Mouse (Mus musculus): Measurements from ENCODE around the gene Clstn1. TPM values are rescaled to one million over a fixed set of nuclear protein-coding genes. Genes with fewer than 3 reads are reported as not detected.

Clstn1 gene
- polyA plus RNA-seq, 1 experiment from 2014 or later, result 21.3 TPM

DNA sequence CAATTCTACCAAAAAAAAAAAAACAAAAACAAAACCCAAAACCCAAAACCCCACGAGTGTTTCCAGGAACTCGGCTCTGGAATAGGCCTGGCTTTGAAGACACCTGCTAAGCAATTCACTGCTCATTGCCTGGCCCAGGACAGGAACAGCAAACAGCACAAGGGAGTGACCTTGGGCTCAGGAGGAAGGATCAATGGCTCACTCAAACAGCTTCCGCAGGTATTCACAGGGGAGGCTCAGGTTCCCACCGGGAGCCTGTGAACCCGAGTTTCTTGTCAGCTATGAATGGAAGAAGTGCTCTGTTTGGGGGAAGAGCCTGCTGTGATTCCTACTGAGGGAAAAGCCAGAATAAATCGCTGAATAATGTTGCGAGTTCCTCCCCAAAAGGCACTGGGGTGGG, 97.6 kb downstream of the Clstn1 start:
- Histone ChIP-seq H3K9me3 (replicated peaks) (no peaks in the 10 kb centered on the region), H3K36me3 (no peaks in the 10 kb centered on the region), H3K27ac (no peak overlapping the region), H3K4me2 (no peak overlapping the region), H3K9ac (no peak overlapping the region), H3K4me1 (replicated peaks) (0 out of 2 replicates have a peak, but pooled peaks cover 2% of the 10 kb centered on the region), H3K27me3 (0 out of 2 replicates have a peak, but pooled peaks cover 6% of the 10 kb centered on the region), H3K4me3 (no peak overlapping the region)
- WGBS, result 19% methylated on average over 7 of the region's 7 CpGs
- ATAC-seq (replicated peaks; ENCODE audit: insufficient number of reproducible peaks, insufficient read depth, low FRiP score, low read depth), result no peak

DNA sequence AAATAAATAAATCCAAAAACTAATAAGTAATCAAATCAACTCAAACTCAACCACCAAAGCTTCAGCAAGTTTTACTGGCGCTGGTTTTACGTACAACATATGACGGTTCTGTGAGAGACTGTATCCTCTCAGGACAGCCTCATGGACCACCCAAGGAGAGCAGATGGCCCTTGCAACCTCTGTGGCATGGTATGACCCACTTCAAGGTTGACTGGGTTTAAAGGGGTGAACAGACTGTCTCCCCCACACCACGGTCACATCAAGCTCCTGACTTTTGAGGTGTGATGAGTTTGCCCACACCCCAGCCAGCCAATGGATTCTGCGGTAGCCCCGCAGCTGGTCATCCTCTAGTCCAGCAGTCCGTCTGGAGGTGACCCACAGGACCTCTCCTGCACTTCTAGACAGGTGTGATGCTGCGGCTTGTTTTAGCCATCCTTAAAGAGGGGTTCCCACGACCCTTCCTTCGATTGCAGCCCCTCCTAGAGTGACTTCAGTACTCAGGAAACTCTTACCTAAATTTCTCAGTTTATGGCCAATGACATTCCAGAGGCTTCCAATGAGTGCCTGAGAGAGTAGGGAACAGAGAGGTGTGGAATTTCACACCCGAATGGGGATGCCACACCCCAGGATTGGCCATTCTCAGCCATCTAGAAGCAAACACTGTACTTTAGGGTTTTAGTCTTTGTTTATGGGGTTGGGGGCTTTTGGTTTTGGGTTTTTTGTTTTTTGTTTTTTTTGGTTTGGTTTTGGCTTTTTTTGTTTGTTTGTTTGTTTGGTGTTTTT, 98.8 kb downstream of the Clstn1 start:
- Histone ChIP-seq H3K9me3 (replicated peaks) (no peaks in the 10 kb centered on the region), H3K4me1 (replicated peaks) (peaks cover 1% of the 10 kb centered on the region; the same call in 1 of the 2 replicates), H3K4me2 (no peak overlapping the region), H3K27ac (no peak overlapping the region), H3K9ac (no peak overlapping the region), H3K4me3 (no peak overlapping the region), H3K36me3 (no peaks in the 10 kb centered on the region), H3K27me3 (0 out of 2 replicates have a peak, but pooled peaks cover 6% of the 10 kb centered on the region)
- WGBS, result 74% methylated on average over 11 of the region's 11 CpGs
- no peak for ATAC-seq (replicated peaks; ENCODE audit: insufficient number of reproducible peaks, insufficient read depth, low FRiP score, low read depth)

DNA sequence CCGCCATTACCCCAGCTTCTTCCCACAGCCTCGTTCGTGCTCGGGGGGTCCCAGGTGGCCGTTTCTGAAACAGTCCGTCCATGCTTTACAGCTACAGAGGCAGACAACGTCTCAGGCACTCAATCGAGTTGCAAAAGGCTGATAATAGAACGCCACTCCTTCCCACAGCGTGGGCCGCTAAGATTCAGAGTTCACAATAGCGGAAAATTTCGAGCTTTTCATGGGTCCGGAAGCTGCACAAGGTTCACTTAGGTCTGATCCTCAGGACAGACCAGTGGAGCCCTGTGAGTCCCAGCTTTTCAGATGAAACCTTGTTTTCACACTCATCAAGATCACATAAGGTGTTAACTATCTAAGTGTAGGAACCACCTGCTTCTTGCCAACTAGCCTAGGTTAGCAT, 102.6 kb downstream of the Clstn1 start:
- H3K36me3 ChIP-seq, result no peaks in the 10 kb centered on the region
- WGBS, result 82% methylated on average over 14 of the region's 14 CpGs
- no peak for ATAC-seq (replicated peaks; ENCODE audit: insufficient number of reproducible peaks, insufficient read depth, low FRiP score, low read depth)

DNA sequence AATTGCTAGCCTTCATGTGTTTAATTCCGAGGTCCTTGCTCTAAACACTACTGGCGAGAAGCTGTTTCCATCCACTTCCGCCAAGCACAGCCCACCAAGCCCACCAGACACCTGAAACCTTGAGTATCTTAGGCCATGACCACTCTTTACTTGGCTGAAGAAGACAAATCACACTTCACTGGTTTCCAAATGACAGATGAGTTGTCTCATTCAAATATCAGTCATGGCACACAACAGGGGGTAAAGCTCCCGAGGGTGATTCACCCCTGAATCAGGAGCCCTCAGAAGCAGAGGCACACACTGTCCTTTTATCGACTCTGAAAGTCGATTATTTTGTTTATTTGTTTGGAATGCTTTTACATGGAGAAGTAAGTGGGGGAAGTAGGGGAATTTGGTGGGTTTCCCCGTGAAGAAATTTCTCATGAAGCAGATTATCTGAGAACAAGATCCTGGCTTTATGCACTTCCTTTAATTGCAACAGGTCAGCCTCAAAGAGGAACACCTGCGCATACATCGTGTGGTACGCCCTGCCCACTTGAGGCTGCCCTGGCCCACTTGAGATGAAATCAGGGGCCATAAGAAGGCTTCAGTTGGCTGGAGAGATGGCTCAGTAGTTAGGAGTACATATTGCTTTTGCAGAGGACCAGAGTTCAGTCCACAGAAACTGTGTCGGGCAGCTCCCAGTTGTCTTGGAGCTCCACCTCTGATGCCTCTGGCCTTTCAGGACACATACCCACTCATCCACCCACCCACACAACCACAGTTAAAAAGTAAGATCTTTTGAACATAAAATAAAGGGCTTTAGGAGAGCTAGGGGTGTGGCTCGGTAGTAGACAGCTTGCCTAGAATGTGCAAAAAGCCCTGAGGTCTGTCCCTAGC, 103.8 kb downstream of the Clstn1 start:
- Histone ChIP-seq H3K4me2 (no peak overlapping the region), H3K27ac (peak overlapping the region; percentile 29; the same call in 1 of the 2 replicates)
- 78% methylated on average over 12 of the region's 12 CpGs for WGBS

More for the DNA sequence above, 102.6 kb downstream of the Clstn1 start:
- Histone ChIP-seq H3K27ac (no peak overlapping the region), H3K9me3 (replicated peaks) (no peaks in the 10 kb centered on the region), H3K9ac (no peak overlapping the region), H3K4me3 (no peak overlapping the region), H3K27me3 (0 out of 2 replicates have a peak, but pooled peaks cover 1% of the 10 kb centered on the region), H3K4me1 (replicated peaks) (peaks cover 17% of the 10 kb centered on the region), H3K4me2 (no peak overlapping the region)

DNA sequence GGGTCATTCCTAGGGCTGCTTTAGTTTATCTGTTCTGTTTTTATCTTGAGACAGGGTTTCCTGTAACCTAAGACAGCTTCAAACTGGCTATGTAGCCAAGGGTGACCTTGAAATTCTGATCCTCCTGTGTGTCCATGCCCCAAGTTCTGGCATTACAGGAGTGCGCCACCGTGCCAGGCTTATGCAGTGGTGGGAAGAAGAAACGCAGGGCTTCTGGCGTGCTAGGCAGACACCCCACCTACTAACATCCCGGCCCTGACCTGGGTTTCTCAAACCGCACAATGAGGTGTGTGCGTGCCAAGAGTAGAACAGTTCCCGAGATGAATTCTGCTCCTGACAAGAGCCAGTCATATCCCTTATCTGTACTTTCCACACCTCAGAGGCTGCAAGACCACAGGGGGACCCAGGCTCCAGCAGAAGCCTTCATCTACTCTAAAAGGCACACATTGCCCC, 104.6 kb downstream of the Clstn1 start:
- H3K9me3 ChIP-seq (replicated peaks), result no peaks in the 10 kb centered on the region
- WGBS, result 33% methylated on average over 8 of the region's 8 CpGs

More for the DNA sequence above, 103.8 kb downstream of the Clstn1 start:
- H3K9ac ChIP-seq, result no peak overlapping the region
- no peaks in the 10 kb centered on the region for H3K27me3 ChIP-seq
- no peak for ATAC-seq (replicated peaks; ENCODE audit: insufficient number of reproducible peaks, insufficient read depth, low FRiP score, low read depth)
- peaks cover 17% of the 10 kb centered on the region for H3K4me1 ChIP-seq (replicated peaks)
- no peaks in the 10 kb centered on the region for H3K36me3 ChIP-seq
- no peak overlapping the region for H3K4me3 ChIP-seq
- H3K9me3 ChIP-seq (replicated peaks), result no peaks in the 10 kb centered on the region

DNA sequence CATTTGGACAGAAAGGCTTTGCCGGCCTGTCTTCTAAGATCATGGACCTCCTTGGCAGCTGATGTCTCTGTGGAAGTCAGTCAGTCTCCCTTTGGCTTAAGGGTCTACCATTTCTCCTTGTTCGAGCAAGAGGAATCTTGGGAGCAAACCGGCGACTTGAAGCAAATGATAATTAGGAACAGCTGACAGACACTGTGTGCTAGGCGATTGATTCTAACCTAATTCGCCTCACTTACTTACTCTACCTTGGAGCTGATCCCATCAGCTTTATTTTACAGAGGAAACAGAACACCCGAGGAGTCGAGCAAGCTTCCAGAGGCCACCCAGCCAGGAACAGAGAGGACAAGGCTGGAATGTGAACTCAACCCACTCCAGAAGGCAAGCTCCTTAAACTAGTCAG, 105.1 kb downstream of the Clstn1 start:
- Histone ChIP-seq H3K9me3 (replicated peaks) (no peaks in the 10 kb centered on the region), H3K9ac (no peak overlapping the region), H3K27ac (peak overlapping the region; percentile 29), H3K4me2 (no peak overlapping the region), H3K4me3 (no peak overlapping the region), H3K36me3 (no peaks in the 10 kb centered on the region), H3K27me3 (no peaks in the 10 kb centered on the region), H3K4me1 (replicated peaks) (peaks cover 22% of the 10 kb centered on the region)
- ATAC-seq (replicated peaks; ENCODE audit: insufficient number of reproducible peaks, insufficient read depth, low FRiP score, low read depth), result no peak
- WGBS, result 61% methylated on average over 8 of the region's 8 CpGs

More for the DNA sequence above, 104.6 kb downstream of the Clstn1 start:
- Histone ChIP-seq H3K36me3 (no peaks in the 10 kb centered on the region), H3K4me2 (no peak overlapping the region), H3K4me1 (replicated peaks) (peaks cover 17% of the 10 kb centered on the region), H3K4me3 (no peak overlapping the region), H3K27ac (peak overlapping the region; percentile 29), H3K27me3 (no peaks in the 10 kb centered on the region), H3K9ac (no peak overlapping the region)
- peak; percentile 50; the same call in 1 of the 2 replicates for ATAC-seq (replicated peaks; ENCODE audit: insufficient number of reproducible peaks, insufficient read depth, low FRiP score, low read depth)

DNA sequence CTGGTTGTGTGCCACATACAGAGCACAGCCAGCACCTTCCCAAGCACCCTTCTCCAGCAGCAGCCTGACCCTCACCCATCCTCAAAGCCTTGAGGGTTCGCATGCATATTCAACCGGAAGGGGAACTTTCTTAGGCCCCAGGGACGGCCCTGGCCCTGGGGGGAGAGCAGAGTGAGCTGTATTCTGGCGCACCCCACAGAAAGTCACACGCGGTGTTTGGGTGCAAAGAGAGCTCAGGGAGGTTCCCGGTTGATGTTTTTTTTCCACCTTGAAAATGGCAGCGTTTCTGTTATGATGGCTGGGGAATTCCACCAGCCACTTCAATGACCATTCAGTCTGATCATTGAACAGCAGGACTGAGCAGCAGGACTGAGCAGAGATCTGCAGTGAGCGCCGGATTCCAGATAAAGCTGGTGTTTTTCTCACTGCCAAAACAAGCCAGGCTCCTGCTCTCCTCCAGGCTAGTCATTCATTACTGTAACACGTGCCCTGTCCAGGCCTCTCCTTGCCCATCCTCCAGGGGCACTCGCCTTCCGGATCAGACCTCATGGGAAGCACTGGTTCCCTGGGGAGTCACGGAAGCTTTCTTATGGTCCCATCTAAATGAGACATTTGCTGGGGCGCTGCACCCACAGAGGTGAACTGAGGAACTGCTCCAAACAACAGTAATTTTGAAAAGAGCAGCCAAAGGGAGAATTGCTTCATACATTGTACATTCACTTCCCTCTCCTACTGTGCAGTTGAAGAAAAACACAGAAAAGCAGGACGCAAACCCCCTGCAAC, 110.1 kb downstream of the Clstn1 start:
- 0 out of 2 replicates have a peak, but pooled peaks cover 3% of the 10 kb centered on the region for H3K27me3 ChIP-seq

DNA sequence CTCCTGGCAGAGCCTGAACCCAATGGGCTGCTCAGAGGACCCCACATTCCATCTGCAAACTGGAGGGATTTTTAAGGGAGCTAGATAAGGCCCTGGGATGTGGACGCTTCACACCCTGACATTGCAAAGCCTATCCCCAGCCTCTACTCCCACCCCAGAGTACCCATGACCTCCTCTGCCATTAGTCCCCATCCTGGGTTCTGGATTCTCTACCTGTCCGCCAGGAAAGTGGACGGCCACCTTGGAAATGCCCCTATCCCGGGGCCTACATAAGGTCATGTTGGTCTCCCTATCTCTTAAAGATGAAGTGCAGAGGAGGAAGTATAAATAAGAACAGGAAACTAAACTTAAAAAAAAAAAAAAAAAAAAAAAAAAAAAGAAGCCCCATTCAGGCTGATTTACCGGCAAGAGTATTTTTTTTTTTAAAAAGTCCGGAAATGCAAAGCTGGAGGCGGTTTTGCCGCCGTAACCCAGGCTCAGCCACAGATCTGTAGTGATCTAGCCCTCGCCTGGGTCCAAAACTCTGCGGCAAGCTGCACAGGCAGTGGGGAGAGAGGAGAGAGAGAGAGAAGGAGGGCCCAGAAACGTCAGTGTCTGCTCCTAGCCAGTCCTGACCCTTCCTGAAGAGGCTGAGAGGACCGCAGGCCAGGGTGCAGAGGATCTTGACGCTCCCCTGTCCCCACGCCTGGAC, 111.4 kb downstream of the Clstn1 start:
- H3K9me3 ChIP-seq (replicated peaks), result no peaks in the 10 kb centered on the region
- 16% methylated on average over 15 of the region's 15 CpGs for WGBS
- peaks cover 25% of the 10 kb centered on the region for H3K4me1 ChIP-seq (replicated peaks)
- peak overlapping the region; percentile 36; the same call in 1 of the 2 replicates for H3K27ac ChIP-seq
- peak overlapping the region; percentile 57; the same call in 1 of the 2 replicates for H3K9ac ChIP-seq
- H3K4me2 ChIP-seq, result peak overlapping the region; percentile 74
- H3K4me3 ChIP-seq, result peak overlapping the region; percentile 54
- H3K27me3 ChIP-seq, result 0 out of 2 replicates have a peak, but pooled peaks cover 3% of the 10 kb centered on the region
- H3K36me3 ChIP-seq, result no peaks in the 10 kb centered on the region
- ATAC-seq (replicated peaks; ENCODE audit: insufficient number of reproducible peaks, insufficient read depth, low FRiP score, low read depth), result no peak

More for the DNA sequence above, 110.1 kb downstream of the Clstn1 start:
- Histone ChIP-seq H3K9ac (no peak overlapping the region), H3K9me3 (replicated peaks) (no peaks in the 10 kb centered on the region), H3K4me3 (no peak overlapping the region), H3K36me3 (no peaks in the 10 kb centered on the region), H3K4me1 (replicated peaks) (peaks cover 23% of the 10 kb centered on the region), H3K27ac (no peak overlapping the region), H3K4me2 (peak overlapping the region; percentile 74)
- no peak for ATAC-seq (replicated peaks; ENCODE audit: insufficient number of reproducible peaks, insufficient read depth, low FRiP score, low read depth)
- WGBS, result 22% methylated on average over 16 of the region's 16 CpGs

DNA sequence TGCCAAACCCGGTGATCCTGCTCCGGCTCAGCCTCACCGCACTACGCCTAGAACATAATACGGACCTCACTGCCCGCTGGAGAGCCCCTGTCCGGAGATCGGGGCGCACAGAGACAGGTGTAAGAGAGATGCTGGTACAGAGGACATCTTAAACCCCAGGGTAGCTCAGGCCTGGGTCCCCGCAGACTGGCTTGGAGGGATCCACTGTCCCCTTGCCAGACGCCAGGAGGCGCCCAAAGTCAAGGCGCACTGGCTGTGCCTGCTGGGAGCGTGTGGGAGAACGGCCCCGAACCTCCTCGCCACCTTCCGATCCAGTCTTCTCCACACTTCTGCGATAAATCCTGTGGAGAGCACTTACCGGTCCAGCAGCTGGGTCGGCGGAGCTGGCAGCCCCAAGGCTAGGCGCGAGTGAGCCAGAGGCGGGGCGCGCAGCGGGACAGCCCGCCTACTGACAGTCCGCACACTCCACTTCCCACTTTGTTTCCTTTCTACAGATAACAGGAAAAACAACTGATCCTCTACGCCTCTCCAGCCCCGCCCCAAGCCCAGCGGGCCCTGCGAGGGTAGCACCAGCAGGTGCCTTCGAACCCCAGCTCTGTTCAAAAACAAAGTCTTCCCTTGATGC, 112.0 kb downstream of the Clstn1 start:
- no peaks in the 10 kb centered on the region for H3K9me3 ChIP-seq (replicated peaks)
- peak overlapping the region; percentile 36; the same call in 1 of the 2 replicates for H3K27ac ChIP-seq
- peak; percentile 72 for ATAC-seq (replicated peaks; ENCODE audit: insufficient number of reproducible peaks, insufficient read depth, low FRiP score, low read depth)
- peak overlapping the region; percentile 54 for H3K4me3 ChIP-seq
- 0 out of 2 replicates have a peak, but pooled peaks cover 3% of the 10 kb centered on the region for H3K27me3 ChIP-seq
- H3K4me1 ChIP-seq (replicated peaks), result peaks cover 28% of the 10 kb centered on the region
- peak overlapping the region; percentile 57 for H3K9ac ChIP-seq
- under 1% methylated on average over 35 of the region's 35 CpGs for WGBS
- H3K36me3 ChIP-seq, result no peaks in the 10 kb centered on the region
- peak overlapping the region; percentile 74 for H3K4me2 ChIP-seq
